Mouse (Mus musculus): ENCODE results near the gene Cenpa.
A peak's percentile ranks its signal among the peaks of the same experiment; 100 is the strongest.
"Not testable (repeated sequence)": the region's sequence is repeated elsewhere in the genome, so short reads cannot be mapped to it uniquely, and the experiment has no call there.

Gene Cenpa

DNA sequence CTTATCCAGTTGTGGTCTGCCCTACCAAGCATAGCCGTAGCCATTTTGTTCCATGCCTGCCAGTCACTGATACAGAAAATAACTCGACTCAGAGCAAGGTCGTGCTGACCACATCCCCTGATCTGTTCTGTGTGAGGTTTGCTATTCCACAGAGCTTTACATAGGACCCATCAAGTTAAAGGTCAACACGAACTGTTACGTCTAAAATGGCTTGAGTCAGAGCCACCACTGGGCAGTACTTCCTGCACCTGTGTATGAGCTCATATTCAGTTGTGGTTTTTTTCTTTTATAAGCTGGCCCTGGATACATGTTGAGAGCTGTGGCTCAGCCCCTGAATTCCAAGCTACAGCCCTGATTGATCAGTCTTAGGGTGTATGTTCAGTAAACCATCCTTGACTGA, 13.0 kb downstream of the Cenpa start:
- ATAC-seq (ENCODE audit: low TSS enrichment) = no peak

DNA sequence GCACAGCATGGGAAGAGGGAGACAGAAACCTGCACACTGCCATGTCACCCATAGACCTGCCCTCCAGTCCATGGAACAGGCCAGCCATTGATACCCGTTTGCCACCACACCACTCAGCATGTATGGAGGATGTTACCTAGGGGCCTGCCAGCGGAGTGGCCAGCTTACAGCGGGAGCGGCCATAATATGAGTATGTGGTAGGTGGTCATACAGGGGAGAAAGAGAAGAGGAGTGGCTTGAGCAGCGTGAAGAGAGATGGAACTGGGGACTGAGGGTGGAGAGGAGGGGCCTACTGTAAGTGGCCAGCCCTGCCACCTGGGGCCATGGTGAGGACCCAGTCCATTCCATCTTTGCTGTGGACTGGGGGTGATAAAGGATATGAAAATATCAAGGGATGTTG, 15.4 kb downstream of the Cenpa start:
- no peak for ATAC-seq (ENCODE audit: low TSS enrichment)

DNA sequence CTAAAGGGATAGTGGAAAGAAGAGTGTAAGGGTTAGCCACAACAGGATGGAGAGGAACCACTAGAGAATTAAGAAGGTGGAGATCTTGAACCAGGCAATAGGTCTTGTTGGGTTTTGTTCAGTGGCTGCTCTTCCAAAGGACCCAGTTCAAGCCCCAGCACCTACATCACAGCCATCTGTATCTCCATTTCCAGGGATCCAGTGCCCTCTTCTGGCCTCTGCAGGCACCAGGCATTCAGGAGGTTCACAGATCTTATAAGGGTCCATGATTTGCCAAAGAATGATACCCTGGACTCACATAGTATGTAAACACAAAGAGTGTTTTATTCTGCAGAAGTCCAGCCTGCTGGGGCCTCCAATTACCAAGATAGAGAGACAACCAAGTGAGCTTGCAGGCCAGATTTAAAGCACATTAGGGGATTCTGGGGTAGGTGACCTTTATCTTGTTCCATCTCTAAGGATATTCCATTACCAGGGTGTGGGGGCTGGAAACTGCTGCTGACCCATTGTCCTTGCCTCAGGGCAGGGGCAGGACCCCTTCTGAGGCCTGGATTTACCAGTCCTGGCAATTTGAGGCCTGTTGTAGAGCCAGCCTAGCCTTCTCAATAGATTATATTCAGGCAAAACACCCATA, 16.5 kb downstream of the Cenpa start:
- no peak for ATAC-seq (ENCODE audit: low TSS enrichment)

DNA sequence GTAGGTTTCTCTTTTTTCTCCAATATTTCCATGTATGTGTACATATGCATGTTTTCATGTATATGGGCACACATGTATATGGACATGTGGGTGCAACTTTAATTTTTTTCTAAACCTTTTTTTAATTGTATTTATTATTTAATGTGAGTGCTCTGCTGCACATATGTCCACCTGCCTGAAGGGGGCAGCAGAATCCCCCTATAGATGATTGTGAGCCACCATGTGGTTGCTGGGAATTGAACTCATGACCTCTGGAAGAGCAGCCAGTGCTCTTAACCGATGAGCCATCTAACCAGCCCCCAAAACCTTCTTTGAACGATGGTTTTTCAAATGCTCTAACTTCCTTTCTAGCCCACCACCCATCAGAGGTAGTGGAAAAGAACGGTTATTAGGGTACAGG, 17.4 kb downstream of the Cenpa start:
- no peak for ATAC-seq (ENCODE audit: low TSS enrichment)

DNA sequence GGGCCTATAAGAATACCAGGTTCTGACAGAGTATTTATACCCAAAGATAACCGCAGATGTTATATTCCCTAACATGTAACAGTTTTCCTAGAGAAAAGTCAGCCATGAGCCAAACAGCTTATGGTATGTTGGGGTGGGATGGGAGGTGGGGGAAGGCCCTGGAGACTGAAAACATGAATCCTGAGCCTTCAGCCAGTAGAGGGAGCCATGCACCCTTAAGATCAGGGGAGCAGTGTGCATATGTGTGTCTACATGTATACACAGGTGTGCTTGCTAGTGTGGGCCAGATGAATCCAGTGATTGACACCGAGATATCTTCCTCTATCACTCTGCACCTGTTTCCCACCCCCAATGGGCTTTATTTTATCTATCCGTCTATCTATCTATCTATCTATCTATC, 20.2 kb downstream of the Cenpa start:
- ATAC-seq (ENCODE audit: low TSS enrichment) = peak; percentile 73; the same call in 1 of the 2 replicates

DNA sequence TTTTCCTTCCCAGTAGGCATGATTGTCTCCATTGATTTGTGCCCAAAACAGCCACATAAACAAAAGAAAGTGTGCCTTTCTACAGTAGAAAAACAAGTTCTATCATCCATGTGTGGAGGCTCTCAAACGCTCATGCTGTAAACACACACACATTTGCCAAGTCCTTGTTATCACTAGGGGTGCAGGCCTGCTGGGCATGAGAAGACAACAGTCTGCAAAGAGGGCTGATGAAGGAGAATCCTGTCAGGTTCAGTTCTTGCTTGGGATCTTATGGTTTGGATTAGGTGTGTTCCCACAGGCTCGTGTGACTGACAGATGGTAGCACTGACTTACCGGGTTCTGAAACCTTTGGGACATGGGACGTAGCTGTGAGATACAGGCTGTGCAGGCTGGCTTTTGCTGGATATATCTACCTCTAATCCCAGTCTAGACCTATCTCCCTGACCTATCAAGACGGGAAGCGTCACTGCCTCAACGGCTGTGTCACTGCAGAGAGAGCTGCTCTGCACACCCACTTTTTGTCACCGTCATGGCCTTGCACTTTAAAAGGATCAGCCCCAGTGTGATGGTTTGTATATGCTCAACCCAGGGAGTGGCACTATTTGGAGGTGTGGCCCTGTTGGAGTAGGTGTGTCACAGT, 33.9 kb downstream of the Cenpa start:
- no peak for ATAC-seq (ENCODE audit: low TSS enrichment)

DNA sequence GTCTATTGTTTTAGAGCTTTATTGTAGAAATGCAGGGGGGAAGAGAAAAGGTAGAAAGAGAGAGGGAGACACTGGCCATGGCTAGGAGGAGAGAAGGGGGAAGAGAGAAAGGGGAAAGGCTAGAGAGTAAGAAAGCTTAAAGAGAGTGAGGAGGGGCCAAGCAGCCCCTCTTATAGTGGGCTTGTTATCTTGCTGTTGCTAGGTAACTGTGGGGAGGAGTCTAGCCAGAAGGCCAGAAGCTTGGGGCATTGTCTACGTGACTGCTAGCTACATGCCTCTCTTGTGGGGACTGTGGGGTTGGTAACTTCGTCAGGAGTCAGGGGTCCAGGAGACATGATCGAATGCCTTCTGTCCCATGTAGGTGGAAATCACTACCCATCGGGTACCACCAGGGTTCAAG, 34.8 kb downstream of the Cenpa start:
- not testable (repeated sequence) for ATAC-seq (ENCODE audit: low TSS enrichment)

DNA sequence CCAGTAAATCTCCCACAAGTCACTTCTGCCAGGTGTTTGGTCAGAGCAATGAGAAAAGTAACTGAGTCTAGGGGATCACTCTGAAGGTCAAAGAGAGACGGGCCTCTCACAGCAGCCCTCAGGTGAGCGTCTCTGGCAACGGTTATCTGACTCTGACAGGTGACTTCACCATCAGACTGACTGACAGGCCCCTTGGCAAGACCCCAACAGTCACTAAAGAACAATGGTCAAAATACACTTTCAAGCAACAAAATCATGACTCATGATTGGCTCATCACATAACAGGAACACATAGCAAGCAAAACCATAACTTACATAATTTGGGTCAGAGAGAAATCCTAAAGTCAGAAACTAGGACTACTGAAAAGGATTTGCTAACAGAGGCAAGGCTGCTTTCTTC, 35.3 kb downstream of the Cenpa start:
- no peak for ATAC-seq (ENCODE audit: low TSS enrichment)

DNA sequence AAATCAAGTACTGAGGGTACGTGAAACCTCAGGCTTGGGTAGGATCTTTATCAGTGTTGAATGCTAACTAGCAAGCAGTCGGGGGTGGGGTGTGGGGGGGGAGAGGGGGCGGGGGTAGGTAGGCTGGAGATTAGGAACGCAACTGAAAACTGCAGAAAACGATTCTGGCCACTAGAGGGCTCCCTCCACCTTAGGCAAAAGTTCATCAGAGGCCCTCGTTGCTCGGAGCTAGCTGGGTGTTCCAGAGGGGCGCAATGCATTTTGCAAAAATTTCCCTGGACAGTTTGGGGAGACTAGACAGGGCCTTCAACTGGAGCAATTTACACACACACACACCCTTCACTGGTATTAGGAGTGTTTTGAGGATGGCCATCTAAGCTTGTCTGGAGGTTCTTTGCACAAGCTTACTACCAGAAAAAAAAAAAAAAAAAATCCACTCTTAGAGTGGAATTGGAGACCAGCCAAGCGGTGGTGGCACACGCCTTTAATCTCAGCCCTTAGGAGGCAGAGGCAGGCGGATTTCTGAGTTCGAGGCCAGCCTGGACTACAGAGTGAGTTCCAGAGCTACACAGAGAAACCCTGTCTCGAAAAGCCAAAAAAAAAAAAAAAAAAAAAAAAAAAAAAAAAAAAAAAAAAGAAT, 43.3 kb downstream of the Cenpa start:
- ATAC-seq (ENCODE audit: low TSS enrichment) = no peak; the same call in 1 of the 2 replicates

DNA sequence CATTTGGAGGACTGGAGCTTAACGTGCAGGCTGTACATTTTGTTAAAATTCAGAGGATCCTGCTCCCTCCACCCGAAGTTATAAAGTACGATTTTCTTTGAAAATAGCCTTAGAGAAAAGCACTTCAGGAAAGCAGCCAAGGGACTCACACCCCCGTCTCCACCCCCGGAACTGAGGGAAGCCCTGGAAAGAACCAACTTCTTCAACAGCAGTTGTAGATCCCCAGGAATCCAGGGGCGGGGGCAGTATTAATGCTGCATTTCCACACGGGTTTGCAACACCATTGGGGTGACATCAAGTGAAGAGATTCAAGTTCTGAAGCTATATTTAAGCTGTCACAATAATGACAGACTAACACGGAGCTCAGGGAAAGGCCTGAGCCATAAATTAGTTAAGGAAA, 43.9 kb downstream of the Cenpa start:
- ATAC-seq (ENCODE audit: low TSS enrichment) = peak; percentile 35; the same call in 1 of the 2 replicates

DNA sequence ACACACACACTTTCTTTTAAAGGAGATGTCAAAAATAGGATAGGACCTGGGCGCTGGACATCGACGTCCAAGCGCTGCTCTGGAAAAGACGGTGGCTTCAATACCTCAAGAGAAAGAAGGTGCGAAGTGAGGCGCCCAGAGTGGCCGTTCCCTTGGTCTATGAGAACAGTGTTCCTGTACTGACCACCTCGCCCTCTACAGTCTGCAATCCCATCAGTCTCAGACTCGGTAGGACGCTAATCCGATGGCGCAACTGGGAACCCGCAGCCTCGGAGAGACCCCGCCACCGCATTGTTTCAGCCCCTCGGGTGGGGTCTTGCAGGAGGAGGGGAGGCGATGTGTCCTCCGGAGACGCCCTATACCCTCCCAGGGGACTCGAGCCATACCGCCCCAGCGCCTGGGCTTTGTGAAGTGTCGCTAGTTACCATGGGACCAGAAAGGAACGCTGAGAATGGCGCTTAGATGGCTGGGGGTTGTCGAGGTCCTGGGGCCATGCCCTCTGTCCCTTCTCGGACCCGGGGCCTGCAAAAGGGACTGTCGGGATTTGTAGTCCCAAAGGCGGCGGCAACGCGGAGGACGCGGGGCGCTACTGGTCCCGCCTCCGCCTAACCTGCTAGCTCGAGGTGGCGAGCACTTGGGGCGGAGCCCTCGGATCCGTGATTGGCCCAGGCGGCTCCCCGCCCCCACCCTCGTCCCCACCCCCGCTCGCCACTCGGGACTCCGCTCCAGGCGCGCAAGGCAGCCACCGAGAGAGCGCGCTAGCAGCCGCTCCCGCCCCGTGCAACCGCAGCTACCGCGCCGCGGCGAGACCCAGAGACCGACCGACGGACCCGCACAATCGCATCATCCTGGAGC, 44.8 kb downstream of the Cenpa start, which contains the start of gene Dpysl5:
TSS of gene Dpysl5 (plus strand) at position 418 of the 855 bp plus-strand sequence.
- ATAC-seq (ENCODE audit: low TSS enrichment) = peak; percentile 68

DNA sequence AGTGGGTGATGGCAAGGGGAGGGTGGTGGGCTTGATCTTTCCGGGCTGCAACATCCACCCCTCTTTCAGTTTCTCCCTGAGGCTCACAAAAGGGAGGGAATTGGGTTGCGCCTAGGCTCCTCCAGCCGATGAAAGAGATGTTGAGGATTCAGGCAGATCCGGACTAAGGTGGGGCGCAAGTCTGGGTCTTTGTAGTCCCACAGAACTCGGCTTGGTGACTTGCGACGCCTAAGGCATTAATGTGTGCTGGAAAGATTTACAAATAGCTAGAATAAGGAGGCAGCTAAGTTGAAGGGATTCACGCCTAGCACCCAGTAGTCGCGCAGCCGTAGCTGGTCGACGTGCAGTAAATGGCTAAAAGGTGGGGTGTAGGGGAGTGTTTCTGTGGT, 45.4 kb downstream of the Cenpa start:
- peak; percentile 11; the same call in 1 of the 2 replicates for ATAC-seq (ENCODE audit: low TSS enrichment)

DNA sequence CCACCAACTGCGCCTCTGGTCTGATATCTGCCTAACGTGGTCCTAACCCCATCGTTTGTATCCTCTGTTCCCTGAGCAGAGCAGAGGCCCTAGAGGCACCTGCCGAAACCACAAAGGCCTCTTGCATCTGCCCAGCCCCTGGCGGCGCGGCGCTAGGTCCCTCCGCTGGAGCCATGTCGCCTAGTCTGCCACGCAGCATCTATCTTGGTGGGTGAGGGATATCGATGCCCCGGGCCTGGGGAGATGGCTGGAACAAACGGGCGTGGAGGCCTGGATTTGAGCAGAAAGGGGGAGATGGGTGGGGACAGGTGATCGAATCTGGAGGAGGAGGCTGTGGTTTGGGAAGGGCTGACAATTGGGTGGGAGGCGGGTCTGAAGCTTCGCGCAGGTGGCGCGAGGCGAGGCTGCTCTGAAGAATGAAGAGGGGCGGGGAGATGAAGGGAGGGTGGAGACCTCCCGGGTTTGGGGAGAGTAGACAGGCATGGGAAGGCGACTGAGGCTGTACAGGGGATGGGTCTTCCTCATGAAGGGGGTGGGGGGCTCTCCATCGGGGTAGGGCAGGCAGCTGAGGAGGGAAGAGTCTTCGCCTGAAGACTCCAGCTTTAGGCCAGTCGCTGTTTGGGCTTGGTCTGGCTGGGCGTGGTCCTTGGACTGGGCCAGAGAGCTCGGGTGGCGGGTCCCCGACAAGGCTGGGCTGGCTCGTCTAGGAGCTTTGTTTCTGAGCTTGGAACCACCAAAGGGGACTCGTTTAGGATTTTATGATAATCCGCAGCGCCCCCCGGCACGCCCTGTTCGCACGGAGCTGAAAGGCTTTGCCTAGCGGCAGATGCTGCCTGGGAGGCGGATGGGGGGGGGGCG, 46.1 kb downstream of the Cenpa start:
- no peak for ATAC-seq (ENCODE audit: low TSS enrichment)

DNA sequence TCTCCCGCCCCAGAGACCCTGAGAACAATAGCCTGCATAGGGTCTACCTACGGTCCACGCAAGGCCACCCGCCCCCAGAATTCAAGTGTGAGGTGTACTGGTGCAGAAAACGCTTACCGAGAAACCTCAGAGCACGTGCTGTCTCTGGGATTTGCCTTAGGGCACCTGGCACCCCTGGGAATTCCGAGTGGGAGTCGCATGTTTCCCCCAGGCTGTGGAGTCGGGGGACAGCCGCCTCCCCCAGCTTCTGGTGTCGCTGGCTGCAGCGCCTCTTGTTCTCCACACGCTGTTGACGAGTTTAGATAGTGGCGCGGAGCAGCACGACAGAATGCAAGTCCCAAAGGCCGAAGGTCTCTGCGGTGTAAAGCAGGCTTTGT, 46.7 kb downstream of the Cenpa start:
- ATAC-seq (ENCODE audit: low TSS enrichment) = no peak

DNA sequence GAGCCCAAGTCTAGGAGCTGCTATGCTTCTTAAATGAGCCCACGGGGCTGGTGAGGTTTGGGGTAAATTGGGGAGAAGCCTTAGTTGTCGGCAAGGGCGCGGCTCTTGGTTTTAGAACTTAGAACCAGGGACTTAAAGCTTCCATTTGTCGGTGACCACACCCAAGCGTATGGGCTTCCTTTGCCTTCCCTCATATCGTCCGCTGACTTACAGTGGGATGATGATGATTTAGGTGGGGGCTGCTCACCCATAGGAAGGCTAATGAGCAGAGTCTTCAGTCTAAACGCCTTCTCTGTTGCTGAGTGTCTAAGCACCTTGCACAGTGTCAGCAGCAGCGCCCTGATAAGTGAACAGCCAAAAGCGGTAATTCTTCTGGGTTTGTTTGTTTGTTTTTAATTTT, 47.1 kb downstream of the Cenpa start:
- ATAC-seq (ENCODE audit: low TSS enrichment) = no peak

DNA sequence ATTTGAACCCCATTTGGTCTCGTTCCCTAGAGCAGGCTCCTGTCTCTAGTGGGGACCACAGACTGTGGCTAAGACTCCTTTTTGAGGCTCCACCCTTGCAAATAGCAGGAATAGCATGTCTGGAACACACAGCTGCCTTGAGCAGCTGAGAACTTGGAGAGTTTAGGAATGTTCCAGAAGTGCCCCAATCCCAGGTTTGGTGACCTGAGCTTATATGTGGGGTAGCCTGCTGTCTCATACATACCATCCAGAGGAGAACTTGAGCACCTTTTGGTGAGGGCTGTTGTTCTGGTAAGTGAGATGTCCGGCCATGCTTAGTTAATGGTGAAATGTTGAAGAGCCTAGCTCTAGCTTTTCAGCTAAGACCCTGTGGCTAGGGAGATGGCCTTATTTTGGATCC, 49.7 kb downstream of the Cenpa start:
- no peak for ATAC-seq (ENCODE audit: low TSS enrichment)

DNA sequence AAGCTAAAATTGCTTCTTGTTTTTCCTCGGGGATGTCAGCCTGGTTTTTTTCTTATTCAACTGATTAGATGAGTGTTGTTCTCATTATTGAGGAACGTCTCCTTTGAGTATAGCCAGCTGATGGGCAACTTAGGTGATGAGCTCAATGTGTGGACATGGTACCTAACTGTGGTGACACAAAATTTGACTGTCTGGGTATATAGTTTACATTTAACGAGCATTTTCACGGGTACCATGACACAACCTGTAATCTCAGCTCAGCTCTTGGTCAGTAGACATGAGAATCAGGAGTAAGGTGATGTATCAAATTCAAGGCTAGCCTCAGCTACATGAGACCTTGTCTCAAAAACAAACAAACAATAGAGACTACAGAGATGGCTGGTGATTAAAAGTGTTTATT, 50.9 kb downstream of the Cenpa start:
- no peak for ATAC-seq (ENCODE audit: low TSS enrichment)

DNA sequence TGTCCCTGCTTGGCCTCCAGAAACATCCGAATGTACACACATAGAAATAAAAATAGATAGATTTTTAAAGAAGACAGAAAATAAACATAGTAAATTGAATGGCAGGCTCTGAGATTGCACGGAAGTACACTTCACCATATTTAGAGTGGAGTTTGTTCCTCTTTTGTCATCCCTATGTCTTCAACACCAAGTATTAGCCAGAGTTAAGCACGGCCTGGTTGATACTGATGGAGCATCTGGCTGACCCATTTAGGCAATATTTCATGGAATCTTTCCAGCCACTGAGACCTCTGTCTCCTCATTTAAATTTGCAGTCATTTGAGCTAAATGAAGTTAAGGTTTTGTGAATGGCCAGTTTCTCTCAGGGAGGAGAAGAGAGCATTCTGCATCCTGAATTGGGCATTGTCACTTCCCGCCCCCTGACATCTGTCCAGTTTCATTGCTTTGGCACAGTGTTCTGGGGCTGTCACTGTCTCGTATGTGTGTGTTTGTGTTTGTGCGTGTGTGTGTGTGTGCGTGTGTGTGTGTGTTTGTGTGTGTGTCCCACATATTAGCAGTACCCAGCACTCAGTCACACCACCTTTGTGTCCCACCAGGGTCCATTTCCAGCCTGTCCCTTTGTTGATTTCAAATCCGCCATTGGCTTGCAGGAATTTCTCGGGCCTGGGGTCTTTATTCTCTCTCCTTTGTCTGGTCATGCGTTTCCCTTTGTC, 51.6 kb downstream of the Cenpa start:
- ATAC-seq (ENCODE audit: low TSS enrichment) = no peak

DNA sequence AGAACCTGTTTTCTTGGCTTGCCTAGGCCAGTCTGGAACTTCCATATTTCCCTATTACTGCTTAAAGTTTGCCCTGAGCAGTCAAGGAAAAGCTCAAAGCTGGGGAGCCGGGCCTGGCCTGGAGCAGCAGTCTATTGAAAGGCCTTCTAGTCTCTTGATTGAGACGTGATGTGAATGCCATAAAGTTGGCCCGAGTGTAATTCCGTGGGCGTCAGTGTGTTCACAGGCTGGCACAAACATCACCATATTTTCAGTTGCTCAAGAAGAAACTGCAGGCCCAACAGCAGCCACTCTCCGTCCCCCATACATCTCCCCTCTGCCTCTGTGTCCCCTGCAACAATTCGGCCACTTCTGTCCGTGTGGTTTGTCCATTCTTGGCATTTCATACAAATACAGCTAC, 55.4 kb downstream of the Cenpa start:
- ATAC-seq (ENCODE audit: low TSS enrichment) = no peak
